Mouse (Mus musculus): ENCODE results near the gene Ifitm1. TPM values are rescaled to one million over a fixed set of nuclear protein-coding genes. Genes with fewer than 3 reads are reported as not detected.
A peak's percentile ranks its signal among the peaks of the same experiment; 100 is the strongest.
"Not testable (repeated sequence)": the region's sequence is repeated elsewhere in the genome, so short reads cannot be mapped to it uniquely, and the experiment has no call there.

Ifitm1 gene
- polyA plus RNA-seq, 2 experiments, result 30.9 to 35.7 TPM

DNA sequence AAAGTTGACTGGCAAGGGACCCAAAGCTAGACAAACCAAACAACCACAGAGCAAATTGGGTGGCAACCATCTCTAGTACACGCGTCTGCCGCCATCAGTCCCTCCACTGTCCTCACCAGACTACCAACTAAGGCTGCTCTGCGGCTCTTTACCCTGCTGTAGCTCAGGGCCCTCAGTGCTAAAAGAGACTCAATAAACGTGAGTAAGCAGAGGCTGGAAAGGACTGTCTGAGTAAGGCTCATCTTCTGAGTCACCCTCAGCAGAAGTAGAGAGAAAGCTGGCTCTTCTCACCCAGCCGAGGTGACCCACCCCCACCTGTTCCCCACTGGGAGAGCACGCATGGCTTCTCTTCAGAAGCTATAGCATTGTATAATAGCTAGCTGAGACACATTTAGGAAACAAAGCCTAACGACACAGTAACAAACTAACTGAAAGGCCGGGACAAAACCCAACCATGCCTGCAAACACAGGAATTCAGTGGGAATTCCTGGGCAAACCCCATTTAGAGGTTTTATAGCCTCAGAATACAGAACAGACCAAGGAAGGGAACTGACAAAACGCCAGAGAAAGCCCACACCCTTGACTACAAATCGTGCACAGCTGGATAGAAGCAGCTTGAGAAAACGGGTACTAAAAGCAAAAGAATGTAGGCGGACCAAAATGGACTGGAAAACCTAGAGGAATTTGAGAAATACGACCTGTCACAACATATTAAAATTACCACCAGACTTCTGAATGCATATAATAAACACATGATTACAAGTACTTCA is 6.6 kb downstream of the Ifitm1 start:
- no peak overlapping the region for H3K9ac ChIP-seq (replicated peaks)
- TF ChIP-seq CTCF (IDR thresholded peaks at IDR 0.05; ENCODE audit: low read depth) (no peak), EP300 (IDR thresholded peaks at IDR 0.05; ENCODE audit: low read depth) (no peak)

DNA sequence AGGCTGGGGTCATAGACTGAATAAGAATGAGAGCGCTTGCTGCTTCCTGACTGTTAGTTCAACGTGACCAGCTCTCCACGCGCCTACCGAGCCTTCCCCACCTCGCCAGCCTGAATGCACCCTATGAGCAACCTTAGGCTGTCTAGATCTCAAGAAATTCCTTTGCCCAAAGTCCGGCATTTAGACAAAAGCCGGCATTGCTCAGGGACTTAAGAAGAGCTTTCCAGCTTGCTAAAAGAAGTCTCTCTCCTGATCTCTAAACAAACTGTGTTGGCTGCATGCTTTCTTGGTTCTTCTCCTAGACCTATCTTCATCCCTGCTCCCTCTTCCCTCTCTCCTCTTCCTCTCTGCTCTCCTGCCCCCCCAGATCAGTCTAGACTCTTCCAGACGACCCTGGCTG is 7.9 kb downstream of the Ifitm1 start:
- Histone ChIP-seq H3K4me3 (ENCODE audit: insufficient read depth in 1 of 2, low read depth in 2 of 2, low read length in 2 of 2) (no peak overlapping the region), H3K4me1 (replicated peaks; ENCODE audit: control insufficient read depth in 2 of 2, insufficient read depth in 2 of 2, low read length in 1 of 2) (peaks cover 0 to 15% of the 10 kb centered on the region in 2 experiments; a peak in 2 of 4 replicates), H3K4me2 (ENCODE audit: low read depth) (no peak overlapping the region), H3K36me3 (replicated peaks; ENCODE audit: control insufficient read depth, insufficient read depth, low read depth) (no peaks in the 10 kb centered on the region), H3K9me3 (ENCODE audit: control insufficient read depth, low read length) (no peaks in the 10 kb centered on the region), H3K27me3 (ENCODE audit: control insufficient read depth, insufficient read depth, low read length) (no peaks in the 10 kb centered on the region), H3K27ac (no peak overlapping the region), H3K9ac (replicated peaks) (no peak overlapping the region)
- no peak for ATAC-seq (ENCODE audit: insufficient read depth)
- TF ChIP-seq EP300 (IDR thresholded peaks at IDR 0.05; ENCODE audit: low read depth), result no peak
- no peak for TF ChIP-seq CTCF (IDR thresholded peaks at IDR 0.05; ENCODE audit: low read depth)
- DNase-seq (ENCODE audit: low read depth in 3 of 3, low spot score in 3 of 3), result no peak
- 23% methylated on average over 9 of the region's 9 CpGs for WGBS (ENCODE audit: insufficient replicate concordance)

More for the DNA sequence above, 6.6 kb downstream of the Ifitm1 start:
- no peak overlapping the region for H3K27ac ChIP-seq
- no peak overlapping the region for H3K4me2 ChIP-seq (ENCODE audit: low read depth)
- H3K4me1 ChIP-seq (replicated peaks; ENCODE audit: control insufficient read depth in 2 of 2, insufficient read depth in 2 of 2, low read length in 1 of 2), result peaks cover 0 to 18% of the 10 kb centered on the region in 2 experiments; a peak in 2 of 4 replicates
- H3K4me3 ChIP-seq (ENCODE audit: insufficient read depth in 1 of 2, low read depth in 2 of 2, low read length in 2 of 2), result no peak overlapping the region
- H3K9me3 ChIP-seq (ENCODE audit: control insufficient read depth, low read length), result no peaks in the 10 kb centered on the region
- 52% methylated on average over 14 of the region's 14 CpGs for WGBS (ENCODE audit: insufficient replicate concordance)
- no peaks in the 10 kb centered on the region for H3K27me3 ChIP-seq (ENCODE audit: control insufficient read depth, insufficient read depth, low read length)
- H3K36me3 ChIP-seq (replicated peaks; ENCODE audit: control insufficient read depth, insufficient read depth, low read depth), result no peaks in the 10 kb centered on the region
- ATAC-seq (ENCODE audit: insufficient read depth), result no peak
- DNase-seq (ENCODE audit: low read depth in 3 of 3, low spot score in 3 of 3), result no peak

DNA sequence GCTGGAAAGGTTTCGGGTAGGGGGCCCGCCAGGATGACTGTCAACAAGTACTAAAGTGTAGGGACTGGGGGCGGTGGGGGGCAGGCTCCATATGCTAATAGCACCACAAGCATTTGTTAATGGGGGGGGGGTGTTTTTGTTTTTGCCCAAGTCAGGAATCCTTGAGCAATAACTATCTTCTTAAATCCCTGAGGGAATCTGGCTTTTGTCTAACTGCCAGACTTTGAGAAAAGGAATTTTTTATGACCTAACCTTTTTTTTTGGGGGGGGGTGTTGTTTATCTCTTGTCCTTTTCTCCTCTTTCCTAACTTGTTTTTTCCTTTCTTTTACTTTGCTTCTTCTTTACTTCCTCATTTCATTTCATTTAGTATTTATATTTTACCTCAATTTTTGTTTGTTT is 8.4 kb downstream of the Ifitm1 start:
- TF ChIP-seq CTCF (IDR thresholded peaks at IDR 0.05; ENCODE audit: low read depth) (no peak), EP300 (IDR thresholded peaks at IDR 0.05; ENCODE audit: low read depth) (no peak)
- H3K9me3 ChIP-seq (ENCODE audit: control insufficient read depth, low read length), result no peaks in the 10 kb centered on the region
- WGBS (ENCODE audit: insufficient replicate concordance), result 52% methylated on average over 3 of the region's 3 CpGs
- H3K4me3 ChIP-seq (ENCODE audit: insufficient read depth in 1 of 2, low read depth in 2 of 2, low read length in 2 of 2), result no peak overlapping the region
- no peak overlapping the region for H3K9ac ChIP-seq (replicated peaks)
- H3K27ac ChIP-seq, result no peak overlapping the region
- H3K27me3 ChIP-seq (ENCODE audit: control insufficient read depth, insufficient read depth, low read length), result no peaks in the 10 kb centered on the region
- H3K4me1 ChIP-seq (replicated peaks; ENCODE audit: control insufficient read depth in 2 of 2, insufficient read depth in 2 of 2, low read length in 1 of 2), result peaks cover 0 to 16% of the 10 kb centered on the region in 2 experiments; a peak in 2 of 4 replicates
- ATAC-seq (ENCODE audit: insufficient read depth), result no peak
- no peaks in the 10 kb centered on the region for H3K36me3 ChIP-seq (replicated peaks; ENCODE audit: control insufficient read depth, insufficient read depth, low read depth)
- no peak overlapping the region for H3K4me2 ChIP-seq (ENCODE audit: low read depth)
- no peak for DNase-seq (ENCODE audit: low read depth in 3 of 3, low spot score in 3 of 3)

DNA sequence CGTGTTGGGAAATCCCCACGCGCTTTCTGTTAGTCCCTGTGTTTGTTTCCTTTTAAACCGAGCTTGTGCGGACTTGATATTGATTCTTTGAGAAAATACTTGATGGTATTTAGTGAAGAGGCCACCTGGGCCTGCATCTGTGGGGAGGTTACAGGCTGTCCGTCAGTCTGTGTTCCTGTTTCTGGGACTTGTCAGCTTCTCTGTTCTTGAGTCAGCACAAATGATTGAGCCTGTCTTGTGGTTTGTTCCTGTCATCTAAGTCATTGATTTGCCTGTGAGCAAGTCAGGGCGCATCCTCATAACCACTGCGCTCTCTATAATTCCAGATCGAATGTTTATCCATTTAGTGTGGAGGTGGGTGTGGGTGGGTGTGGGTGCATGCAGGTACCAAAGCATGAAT is 9.7 kb downstream of the Ifitm1 start:
- WGBS (ENCODE audit: insufficient replicate concordance), result 62% methylated on average over 9 of the region's 9 CpGs
- H3K4me3 ChIP-seq (ENCODE audit: insufficient read depth in 1 of 2, low read depth in 2 of 2, low read length in 2 of 2); H3K9me3 ChIP-seq (ENCODE audit: control insufficient read depth, low read length): not testable (repeated sequence)

DNA sequence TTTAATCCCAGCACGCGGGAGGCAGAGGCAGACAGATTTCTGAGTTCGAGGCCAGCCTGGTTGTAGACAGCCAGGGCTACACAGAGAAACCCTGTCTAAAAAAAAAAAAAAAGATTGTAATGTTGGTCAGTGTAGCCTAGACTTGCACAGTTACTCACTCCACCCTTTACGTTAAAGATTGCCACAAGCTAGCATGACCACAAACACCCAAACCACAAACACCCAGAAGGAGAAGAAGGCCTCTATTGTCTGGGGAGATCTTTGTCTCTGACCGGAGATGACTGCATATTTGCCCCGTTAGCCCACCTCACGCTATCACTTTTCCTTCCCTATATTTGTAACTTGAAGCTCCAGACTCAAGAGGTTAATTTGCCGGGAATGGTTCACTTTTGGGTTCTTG is 14.7 kb downstream of the Ifitm1 start:
- no peak for DNase-seq (ENCODE audit: low read depth in 3 of 3, low spot score in 3 of 3)
- 19% methylated on average over 8 of the region's 8 CpGs for WGBS (ENCODE audit: insufficient replicate concordance)
- H3K4me3 ChIP-seq (ENCODE audit: insufficient read depth in 1 of 2, low read depth in 2 of 2, low read length in 2 of 2), result no peak overlapping the region
- no peaks in the 10 kb centered on the region for H3K36me3 ChIP-seq (replicated peaks; ENCODE audit: control insufficient read depth, insufficient read depth, low read depth)
- H3K4me2 ChIP-seq (ENCODE audit: low read depth), result no peak overlapping the region
- H3K27me3 ChIP-seq (ENCODE audit: control insufficient read depth, insufficient read depth, low read length), result no peaks in the 10 kb centered on the region
- no peaks in the 10 kb centered on the region for H3K9me3 ChIP-seq (ENCODE audit: control insufficient read depth, low read length)
- peak; percentile 18; the same call in 1 of the 2 replicates for ATAC-seq (ENCODE audit: insufficient read depth)
- no peak overlapping the region for H3K9ac ChIP-seq (replicated peaks)
- H3K27ac ChIP-seq, result no peak overlapping the region
- TF ChIP-seq EP300 (IDR thresholded peaks at IDR 0.05; ENCODE audit: low read depth), result no peak
- TF ChIP-seq CTCF (IDR thresholded peaks at IDR 0.05; ENCODE audit: low read depth), result no peak
- H3K4me1 ChIP-seq (replicated peaks; ENCODE audit: control insufficient read depth in 2 of 2, insufficient read depth in 2 of 2, low read length in 1 of 2), result peaks cover 0 to 7% of the 10 kb centered on the region in 2 experiments; a peak in 2 of 4 replicates

More for the DNA sequence above, 9.7 kb downstream of the Ifitm1 start:
- H3K4me1 ChIP-seq (replicated peaks; ENCODE audit: control insufficient read depth in 2 of 2, insufficient read depth in 2 of 2, low read length in 1 of 2), result peaks cover 0 to 11% of the 10 kb centered on the region in 2 experiments; a peak in 2 of 4 replicates
- not testable (repeated sequence) for H3K9ac ChIP-seq (replicated peaks); H3K27ac ChIP-seq; H3K4me2 ChIP-seq (ENCODE audit: low read depth); ATAC-seq (ENCODE audit: insufficient read depth); DNase-seq (ENCODE audit: low read depth in 3 of 3, low spot score in 3 of 3); H3K27me3 ChIP-seq (ENCODE audit: control insufficient read depth, insufficient read depth, low read length); H3K36me3 ChIP-seq (replicated peaks; ENCODE audit: control insufficient read depth, insufficient read depth, low read depth)

Data from liver, embryonic 14.5 days (tissue).